Mouse (Mus musculus): ENCODE measurements around the gene Sytl3. TPM values are rescaled to one million over a fixed set of nuclear protein-coding genes. Genes with fewer than 3 reads are reported as not detected.

Sytl3 gene
- polyA plus RNA-seq, 1 experiment from 2014 or later: not detected

GRCm38 (mm10) chr17:6769602-6770001 lies 110.7 kb downstream of the Sytl3 start:
- Histone ChIP-seq H3K9me3 (no peaks in the 10 kb centered on the region), H3K4me2 (replicated peaks) (no peak overlapping the region), H3K4me3 (no peak overlapping the region), H3K27me3 (peaks cover 4% of the 10 kb centered on the region; the same call in 1 of the 2 replicates), H3K27ac (replicated peaks) (no peak overlapping the region), H3K4me1 (peaks cover 14% of the 10 kb centered on the region), H3K9ac (replicated peaks) (no peak overlapping the region), H3K36me3 (no peaks in the 10 kb centered on the region)
- no peak for ATAC-seq (ENCODE audit: low FRiP score, low read depth)
- 65% methylated on average over 4 of the region's 4 CpGs for WGBS

- WGBS: 87% methylated on average over 16 of the region's 16 CpGs
- no peak overlapping the region for H3K4me3 ChIP-seq
Observed at GRCm38 (mm10) chr17:6771661-6772489, 113.0 kb downstream of the Sytl3 start.

GRCm38 (mm10) chr17:6772490-6772773 lies 113.5 kb downstream of the Sytl3 start:
- Histone ChIP-seq H3K9me3 (no peaks in the 10 kb centered on the region), H3K4me1 (peaks cover 15% of the 10 kb centered on the region), H3K27me3 (peaks cover 7% of the 10 kb centered on the region; the same call in 1 of the 2 replicates), H3K27ac (replicated peaks) (no peak overlapping the region), H3K4me3 (no peak overlapping the region), H3K9ac (replicated peaks) (no peak overlapping the region), H3K4me2 (replicated peaks) (no peak overlapping the region), H3K36me3 (no peaks in the 10 kb centered on the region)
- ATAC-seq (ENCODE audit: low FRiP score, low read depth): no peak
- WGBS: 85% methylated on average over 5 of the region's 5 CpGs

More at GRCm38 (mm10) chr17:6771661-6772489, 113.0 kb downstream of the Sytl3 start:
- Histone ChIP-seq H3K4me2 (replicated peaks) (no peak overlapping the region), H3K9ac (replicated peaks) (no peak overlapping the region), H3K27ac (replicated peaks) (no peak overlapping the region), H3K36me3 (no peaks in the 10 kb centered on the region), H3K4me1 (peaks cover 11% of the 10 kb centered on the region), H3K27me3 (peaks cover 4% of the 10 kb centered on the region; the same call in 1 of the 2 replicates), H3K9me3 (no peaks in the 10 kb centered on the region)
- no peak for ATAC-seq (ENCODE audit: low FRiP score, low read depth)

- Histone ChIP-seq H3K27me3 (peaks cover 4% of the 10 kb centered on the region; the same call in 1 of the 2 replicates), H3K4me1 (peaks cover 16% of the 10 kb centered on the region)
Observed at GRCm38 (mm10) chr17:6773249-6773966, 114.5 kb downstream of the Sytl3 start.

GRCm38 (mm10) chr17:6775221-6775620 lies 116.3 kb downstream of the Sytl3 start:
- Histone ChIP-seq H3K27ac (replicated peaks) (no peak overlapping the region), H3K4me2 (replicated peaks) (no peak overlapping the region), H3K4me1 (peaks cover 34% of the 10 kb centered on the region), H3K27me3 (peaks cover 22% of the 10 kb centered on the region), H3K9ac (replicated peaks) (no peak overlapping the region), H3K9me3 (no peaks in the 10 kb centered on the region), H3K36me3 (no peaks in the 10 kb centered on the region), H3K4me3 (no peak overlapping the region)
- ATAC-seq (ENCODE audit: low FRiP score, low read depth): no peak
- WGBS: 63% methylated on average over 9 of the region's 9 CpGs

More at GRCm38 (mm10) chr17:6773249-6773966, 114.5 kb downstream of the Sytl3 start:
- 92% methylated on average over 14 of the region's 14 CpGs for WGBS
- Histone ChIP-seq H3K4me2 (replicated peaks) (no peak overlapping the region), H3K27ac (replicated peaks) (no peak overlapping the region), H3K36me3 (no peaks in the 10 kb centered on the region), H3K9me3 (no peaks in the 10 kb centered on the region), H3K4me3 (no peak overlapping the region), H3K9ac (replicated peaks) (no peak overlapping the region)
- no peak for ATAC-seq (ENCODE audit: low FRiP score, low read depth)

- H3K4me3 ChIP-seq: no peak overlapping the region
- no peak overlapping the region for H3K4me2 ChIP-seq (replicated peaks)
- H3K27ac ChIP-seq (replicated peaks): no peak overlapping the region
- peaks cover 35% of the 10 kb centered on the region for H3K4me1 ChIP-seq
- ATAC-seq (ENCODE audit: low FRiP score, low read depth): no peak
- H3K36me3 ChIP-seq: no peaks in the 10 kb centered on the region
- peaks cover 26% of the 10 kb centered on the region for H3K27me3 ChIP-seq
- H3K9ac ChIP-seq (replicated peaks): no peak overlapping the region
- WGBS: 79% methylated on average over 4 of the region's 4 CpGs
- no peaks in the 10 kb centered on the region for H3K9me3 ChIP-seq
Observed at GRCm38 (mm10) chr17:6775671-6776070, 116.8 kb downstream of the Sytl3 start.

- no peak for ATAC-seq (ENCODE audit: low FRiP score, low read depth)
- Histone ChIP-seq H3K9me3 (no peaks in the 10 kb centered on the region), H3K36me3 (no peaks in the 10 kb centered on the region), H3K4me3 (no peak overlapping the region), H3K9ac (replicated peaks) (no peak overlapping the region), H3K27ac (replicated peaks) (no peak overlapping the region), H3K4me1 (peaks cover 39% of the 10 kb centered on the region), H3K27me3 (peaks cover 31% of the 10 kb centered on the region), H3K4me2 (replicated peaks) (no peak overlapping the region)
- 64% methylated on average over 6 of the region's 6 CpGs for WGBS
Observed at GRCm38 (mm10) chr17:6776123-6776522, 117.2 kb downstream of the Sytl3 start.

- Histone ChIP-seq H3K27ac (replicated peaks) (no peak overlapping the region), H3K36me3 (no peaks in the 10 kb centered on the region), H3K27me3 (peaks cover 33% of the 10 kb centered on the region), H3K9ac (replicated peaks) (no peak overlapping the region), H3K4me3 (no peak overlapping the region), H3K9me3 (no peaks in the 10 kb centered on the region), H3K4me1 (peaks cover 39% of the 10 kb centered on the region), H3K4me2 (replicated peaks) (no peak overlapping the region)
- ATAC-seq (ENCODE audit: low FRiP score, low read depth): no peak
- 29% methylated on average over 5 of the region's 5 CpGs for WGBS
Observed at GRCm38 (mm10) chr17:6776576-6776975, 117.7 kb downstream of the Sytl3 start.

- H3K9ac ChIP-seq (replicated peaks): no peak overlapping the region
- no peak overlapping the region for H3K4me2 ChIP-seq (replicated peaks)
- no peaks in the 10 kb centered on the region for H3K36me3 ChIP-seq
- 77% methylated on average over 6 of the region's 6 CpGs for WGBS
- peaks cover 37% of the 10 kb centered on the region for H3K27me3 ChIP-seq
- H3K27ac ChIP-seq (replicated peaks): no peak overlapping the region
- no peak overlapping the region for H3K4me3 ChIP-seq
- ATAC-seq (ENCODE audit: low FRiP score, low read depth): no peak
- H3K9me3 ChIP-seq: no peaks in the 10 kb centered on the region
- peaks cover 43% of the 10 kb centered on the region for H3K4me1 ChIP-seq
Observed at GRCm38 (mm10) chr17:6777061-6777460, 118.2 kb downstream of the Sytl3 start.

GRCm38 (mm10) chr17:6777629-6778331 lies 118.9 kb downstream of the Sytl3 start:
- no peak overlapping the region for H3K9ac ChIP-seq (replicated peaks)
- H3K4me2 ChIP-seq (replicated peaks): no peak overlapping the region
- no peaks in the 10 kb centered on the region for H3K36me3 ChIP-seq
- H3K4me1 ChIP-seq: peaks cover 46% of the 10 kb centered on the region
- 70% methylated on average over 12 of the region's 12 CpGs for WGBS
- H3K27ac ChIP-seq (replicated peaks): no peak overlapping the region
- H3K4me3 ChIP-seq: no peak overlapping the region
- H3K9me3 ChIP-seq: no peaks in the 10 kb centered on the region
- peaks cover 43% of the 10 kb centered on the region for H3K27me3 ChIP-seq
- ATAC-seq (ENCODE audit: low FRiP score, low read depth): no peak

GRCm38 (mm10) chr17:6778332-6778683 lies 119.4 kb downstream of the Sytl3 start:
- no peaks in the 10 kb centered on the region for H3K9me3 ChIP-seq
- ATAC-seq (ENCODE audit: low FRiP score, low read depth): no peak
- peaks cover 46% of the 10 kb centered on the region for H3K4me1 ChIP-seq
- peak overlapping the region; percentile 24; the same call in 1 of the 2 replicates for H3K9ac ChIP-seq (replicated peaks)
- H3K27ac ChIP-seq (replicated peaks): no peak overlapping the region
- peak overlapping the region; percentile 61 for H3K4me2 ChIP-seq (replicated peaks)
- H3K36me3 ChIP-seq: no peaks in the 10 kb centered on the region
- WGBS: under 1% methylated on average over 9 of the region's 9 CpGs
- peak overlapping the region; percentile 33 for H3K4me3 ChIP-seq
- H3K27me3 ChIP-seq: peaks cover 49% of the 10 kb centered on the region

Measured in midbrain, embryonic 12.5 days (tissue).